Mouse (Mus musculus) megakaryocyte, embryonic 14.5 days (primary cell): ENCODE results near the gene Rps15. TPM values are rescaled to one million over a fixed set of nuclear protein-coding genes. Genes with fewer than 3 reads are reported as not detected.

ENCODE experiments used
- H3K27me3 ChIP-seq: replicated peaks from 2 replicates; pipeline ENCODE3; 2012; ENCODE audit warnings: inconsistent platforms
- H3K36me3 ChIP-seq: replicated peaks from 2 replicates; pipeline ENCODE3; 2012; ENCODE audit warnings: low read length, inconsistent platforms, mixed read lengths
- H3K4me1 ChIP-seq: 2 replicates; pipeline ENCODE4 v1.6.1; 2012; ENCODE audit warnings: inconsistent platforms
- H3K4me3 ChIP-seq: replicated peaks from 2 replicates; pipeline ENCODE3; 2012; ENCODE audit warnings: moderate library complexity, mild to moderate bottlenecking, inconsistent platforms
- H3K9me3 ChIP-seq: 2 replicates; pipeline ENCODE4 v1.6.1; 2012; ENCODE audit warnings: inconsistent platforms
- FLI1 ChIP-seq: IDR thresholded peaks from 2 replicates; pipeline ENCODE4 v1.6.1; 2012; ENCODE audit warnings: low read length, inconsistent platforms, mixed read lengths
- GATA1 ChIP-seq: IDR thresholded peaks from 3 replicates; pipeline ENCODE4 v1.6.1; 2012; ENCODE audit warnings: mixed read lengths, low read length, inconsistent platforms, borderline replicate concordance
- polyA plus RNA-seq: library from polyadenylated mRNA; stranded (reverse); fragments of >175 nt; gene quantifications from 2 replicates; pipeline ENCODE4 v1.2.3, GENCODE M21; 2012; ENCODE audit warnings: low replicate concordance; ENCODE audit not compliant: insufficient read depth

Rps15 gene
- polyA plus RNA-seq, 1 experiment: 10,126 TPM

DNA sequence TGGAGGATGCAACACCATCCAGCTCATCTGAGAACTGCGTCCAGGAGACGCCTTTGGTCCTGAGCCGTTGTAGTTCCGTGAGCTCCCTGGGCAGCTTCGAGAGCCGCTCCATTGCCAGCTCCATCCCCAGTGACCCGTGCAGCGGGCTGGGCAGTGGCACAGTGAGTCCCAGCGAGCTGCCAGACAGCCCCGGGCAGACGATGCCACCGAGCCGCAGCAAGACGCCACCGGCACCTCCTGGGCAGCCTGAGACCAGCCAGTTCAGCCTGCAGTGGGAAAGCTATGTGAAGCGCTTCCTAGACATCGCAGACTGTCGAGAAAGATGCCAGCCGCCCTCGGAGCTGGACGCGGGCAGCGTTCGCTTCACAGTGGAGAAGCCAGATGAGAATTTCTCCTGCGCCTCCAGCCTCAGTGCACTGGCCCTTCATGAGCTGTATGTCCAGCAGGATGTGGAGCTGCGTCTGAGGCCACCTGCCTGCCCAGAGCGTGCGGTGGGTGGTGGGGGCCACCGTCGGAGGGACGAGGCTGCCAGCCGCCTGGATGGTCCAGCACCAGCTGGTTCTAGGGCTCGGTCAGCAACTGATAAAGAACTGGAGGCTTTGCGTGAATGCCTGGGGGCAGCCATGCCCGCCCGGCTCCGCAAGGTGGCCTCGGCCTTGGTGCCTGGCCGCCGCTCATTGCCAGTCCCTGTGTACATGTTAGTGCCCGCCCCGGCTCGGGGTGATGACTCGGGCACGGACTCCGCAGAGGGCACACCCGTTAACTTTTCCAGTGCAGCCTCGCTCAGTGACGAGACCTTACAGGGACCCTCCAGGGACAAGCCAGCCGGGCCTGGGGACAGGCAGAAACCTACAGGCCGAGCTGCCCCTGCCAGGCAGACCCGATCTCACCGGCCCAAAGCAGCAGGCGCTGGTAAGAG is 20.6 kb downstream of the Rps15 start:
- H3K9me3 ChIP-seq: peaks cover 19% of the 10 kb centered on the region; the same call in 1 of the 2 replicates
- H3K4me1 ChIP-seq: peaks cover 55% of the 10 kb centered on the region
- H3K27me3 ChIP-seq: peaks cover 70% of the 10 kb centered on the region
- H3K4me3 ChIP-seq: peak overlapping the region; percentile 48
- TF ChIP-seq GATA1: no peak
- TF ChIP-seq FLI1: no peak
- peaks cover 65% of the 10 kb centered on the region for H3K36me3 ChIP-seq

DNA sequence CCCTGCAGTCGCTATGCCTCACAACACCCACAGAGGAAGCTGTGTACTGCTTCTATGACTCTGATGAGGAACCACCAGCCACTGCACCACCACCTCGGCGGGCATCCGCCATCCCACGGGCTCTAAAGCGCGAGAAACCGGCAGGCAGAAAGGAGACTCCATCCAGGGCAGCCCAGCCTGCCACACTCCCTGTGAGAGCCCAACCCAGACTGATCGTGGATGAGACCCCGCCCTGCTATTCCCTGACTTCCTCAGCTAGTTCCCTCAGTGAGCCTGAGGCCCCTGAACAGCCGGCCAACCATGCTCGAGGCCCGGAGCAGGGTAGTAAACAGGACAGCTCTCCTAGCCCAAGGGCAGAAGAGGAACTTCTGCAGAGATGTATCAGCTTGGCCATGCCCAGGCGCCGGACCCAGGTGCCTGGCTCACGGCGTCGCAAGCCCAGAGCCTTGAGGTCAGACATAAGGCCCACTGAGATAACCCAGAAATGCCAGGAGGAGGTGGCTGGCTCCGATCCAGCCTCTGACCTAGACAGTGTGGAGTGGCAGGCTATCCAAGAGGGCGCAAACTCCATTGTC is 21.5 kb downstream of the Rps15 start:
- Histone ChIP-seq H3K4me1 (peaks cover 64% of the 10 kb centered on the region), H3K4me3 (peak overlapping the region; percentile 48), H3K9me3 (peaks cover 19% of the 10 kb centered on the region; the same call in 1 of the 2 replicates), H3K36me3 (peaks cover 68% of the 10 kb centered on the region), H3K27me3 (peaks cover 64% of the 10 kb centered on the region)
- TF ChIP-seq GATA1 (no peak), FLI1 (no peak)

- H3K27me3 ChIP-seq: peaks cover 56% of the 10 kb centered on the region
Measured at GRCm38 (mm10) chr10:80314494-80315001, 22.3 kb downstream of the Rps15 start.

DNA sequence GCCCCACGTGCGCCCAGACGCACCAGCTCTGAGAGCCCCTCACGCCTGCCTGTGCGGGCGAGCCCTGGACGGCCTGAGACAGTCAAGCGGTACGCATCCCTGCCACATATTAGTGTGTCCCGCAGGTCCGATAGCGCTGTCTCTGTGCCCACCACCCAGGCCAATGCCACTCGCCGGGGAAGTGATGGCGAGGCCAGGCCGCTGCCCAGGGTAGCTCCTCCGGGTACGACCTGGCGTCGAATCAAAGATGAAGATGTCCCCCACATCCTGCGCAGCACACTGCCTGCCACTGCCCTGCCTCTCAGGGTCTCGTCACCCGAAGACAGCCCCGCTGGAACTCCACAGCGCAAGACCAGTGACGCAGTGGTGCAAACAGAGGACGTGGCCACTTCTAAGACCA is 23.1 kb downstream of the Rps15 start:
- H3K27me3 ChIP-seq: peaks cover 56% of the 10 kb centered on the region
- H3K9me3 ChIP-seq: peaks cover 19% of the 10 kb centered on the region; the same call in 1 of the 2 replicates
- no peak overlapping the region for H3K4me3 ChIP-seq
- H3K4me1 ChIP-seq: peaks cover 75% of the 10 kb centered on the region
- TF ChIP-seq FLI1: no peak
- TF ChIP-seq GATA1: no peak
- H3K36me3 ChIP-seq: peaks cover 70% of the 10 kb centered on the region

More at GRCm38 (mm10) chr10:80314494-80315001, 22.3 kb downstream of the Rps15 start:
- H3K9me3 ChIP-seq: peaks cover 19% of the 10 kb centered on the region; the same call in 1 of the 2 replicates
- H3K36me3 ChIP-seq: peaks cover 69% of the 10 kb centered on the region
- H3K4me1 ChIP-seq: peaks cover 72% of the 10 kb centered on the region
- no peak overlapping the region for H3K4me3 ChIP-seq
- no peak for TF ChIP-seq GATA1
- TF ChIP-seq FLI1: no peak

GRCm38 (mm10) chr10:80316359-80316781 is 24.1 kb downstream of the Rps15 start:
- peaks cover 47% of the 10 kb centered on the region for H3K27me3 ChIP-seq
- TF ChIP-seq GATA1 (no peak), FLI1 (no peak)
- peaks cover 63% of the 10 kb centered on the region for H3K36me3 ChIP-seq
- H3K4me1 ChIP-seq: peaks cover 85% of the 10 kb centered on the region
- no peak overlapping the region for H3K4me3 ChIP-seq
- peaks cover 18% of the 10 kb centered on the region; the same call in 1 of the 2 replicates for H3K9me3 ChIP-seq

DNA sequence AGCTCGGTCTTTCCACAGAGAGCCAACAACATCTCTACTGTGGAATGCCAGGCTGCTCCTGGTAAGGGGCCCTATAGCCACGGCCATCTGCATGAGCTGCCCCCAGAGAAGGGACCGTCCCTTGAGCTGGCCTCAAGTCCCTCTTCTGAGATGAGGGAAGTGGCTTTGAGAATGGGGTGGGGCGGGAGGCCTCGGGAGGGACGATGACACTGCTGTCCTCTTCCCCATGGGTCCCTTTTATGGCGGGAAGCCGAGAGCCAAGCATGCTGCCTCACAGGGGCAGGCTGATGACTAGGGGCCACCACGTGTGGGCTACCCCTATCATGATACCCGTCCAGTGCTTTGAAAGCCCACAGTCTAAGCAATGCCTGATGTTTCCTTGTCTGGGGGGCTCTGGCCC is 24.8 kb downstream of the Rps15 start:
- H3K27me3 ChIP-seq: peaks cover 41% of the 10 kb centered on the region
- H3K36me3 ChIP-seq: peaks cover 57% of the 10 kb centered on the region
- TF ChIP-seq GATA1: no peak
- TF ChIP-seq FLI1: no peak
- peaks cover 16% of the 10 kb centered on the region; the same call in 1 of the 2 replicates for H3K9me3 ChIP-seq
- peaks cover 91% of the 10 kb centered on the region for H3K4me1 ChIP-seq
- peak overlapping the region; percentile 82 for H3K4me3 ChIP-seq

DNA sequence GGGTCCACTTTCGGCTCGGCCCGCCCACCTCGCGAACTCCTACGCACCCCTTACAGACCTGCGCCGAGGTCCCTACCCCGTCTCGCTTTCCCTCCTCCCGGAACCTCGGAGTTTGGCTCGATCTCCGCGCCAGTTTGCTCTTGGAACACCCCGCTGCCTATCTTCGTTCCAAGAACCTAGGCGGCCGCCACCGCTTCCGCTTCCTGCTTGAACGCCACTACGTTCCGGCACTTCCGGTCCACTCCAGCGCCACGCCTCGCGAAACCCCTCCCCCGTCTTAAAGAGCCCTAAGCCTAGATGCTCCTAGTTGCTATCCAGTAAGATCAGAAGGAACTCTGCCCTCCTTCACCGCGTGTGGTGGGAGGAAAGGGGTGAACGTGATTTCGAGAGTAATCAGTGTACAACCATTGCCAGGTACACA is 28.1 kb downstream of the Rps15 start, which contains the start of gene 2310011J03Rik:
Gene 2310011J03Rik, minus strand, starts transcription at position 198 of the 421 bp plus-strand sequence.
- H3K27me3 ChIP-seq: peaks cover 8% of the 10 kb centered on the region
- H3K36me3 ChIP-seq: peaks cover 41% of the 10 kb centered on the region
- no peaks in the 10 kb centered on the region for H3K9me3 ChIP-seq
- peak within 1 kb of the TSS; percentile 100 for H3K4me3 ChIP-seq
- TF ChIP-seq GATA1 (no peak), FLI1 (peak; percentile 95; the same call in 1 of the 2 replicates)
- H3K4me1 ChIP-seq: peaks cover 92% of the 10 kb centered on the region

- TF ChIP-seq GATA1: no peak
- no peak for TF ChIP-seq FLI1
- Histone ChIP-seq H3K36me3 (peaks cover 34% of the 10 kb centered on the region), H3K27me3 (peaks cover 1% of the 10 kb centered on the region), H3K4me1 (peaks cover 87% of the 10 kb centered on the region), H3K4me3 (peak overlapping the region; percentile 100), H3K9me3 (no peaks in the 10 kb centered on the region)
Measured at GRCm38 (mm10) chr10:80321014-80321669, 28.9 kb downstream of the Rps15 start.

DNA sequence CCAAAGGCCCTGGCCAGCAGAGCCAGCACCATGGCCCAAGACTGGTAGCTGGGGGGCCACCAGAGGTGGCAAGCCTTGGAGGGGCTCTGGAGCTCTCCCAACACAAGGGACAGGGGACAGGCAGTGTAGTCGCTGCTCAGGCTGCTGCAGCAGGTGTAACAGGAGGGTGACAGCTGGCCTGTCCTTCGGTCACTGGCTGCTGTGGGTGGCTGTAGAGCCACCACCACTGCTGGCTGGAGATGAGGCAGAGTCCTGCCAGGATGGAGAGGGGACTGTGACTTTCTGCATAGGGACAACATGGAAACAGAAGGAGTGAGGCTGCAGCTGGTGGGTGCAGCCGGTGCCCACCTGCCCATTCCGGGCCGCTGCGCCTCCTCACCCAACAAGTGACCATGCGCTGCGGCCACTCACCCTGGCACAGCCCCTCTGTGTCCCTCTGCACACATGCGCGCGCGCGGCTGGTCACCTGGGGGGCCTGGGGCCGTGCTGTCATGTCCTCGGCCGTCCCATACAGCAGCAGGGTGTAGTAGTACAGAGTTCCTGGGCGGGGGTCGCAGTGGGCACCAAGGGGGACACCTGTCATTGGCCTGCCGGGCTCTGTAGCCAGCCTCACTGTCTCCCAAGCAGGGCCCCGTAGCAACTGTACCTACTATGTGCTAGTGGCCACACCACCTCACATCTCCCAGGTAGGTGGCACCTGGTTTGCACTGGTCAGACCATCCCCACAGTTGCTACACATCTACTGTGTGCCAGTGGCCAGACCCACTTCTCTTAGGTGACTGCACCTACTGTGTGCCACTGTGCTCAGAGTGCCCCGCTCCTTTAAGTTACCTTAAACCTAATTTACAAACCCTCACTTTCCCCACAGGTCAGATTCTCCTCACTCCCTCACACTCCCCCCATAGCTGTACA is 29.7 kb downstream of the Rps15 start:
- peak overlapping the region; percentile 100 for H3K4me3 ChIP-seq
- TF ChIP-seq GATA1 (no peak), FLI1 (no peak)
- no peaks in the 10 kb centered on the region for H3K27me3 ChIP-seq
- no peaks in the 10 kb centered on the region for H3K9me3 ChIP-seq
- H3K4me1 ChIP-seq: peaks cover 79% of the 10 kb centered on the region
- H3K36me3 ChIP-seq: peaks cover 27% of the 10 kb centered on the region
